Mouse (Mus musculus) right cerebral cortex, postnatal 4 days (tissue): ENCODE measurements around the gene Zfp207.
"Not testable (repeated sequence)": the region's sequence is repeated elsewhere in the genome, so short reads cannot be mapped to it uniquely, and the experiment has no call there.

Experiments used
- DNase-seq: peaks from one replicate; pipeline ENCODE4 v3.0.0-alpha.2; 2022

Gene Zfp207

GRCm38 (mm10) chr11:80383019-80383625 lies at the start of gene Zfp207:
Gene Zfp207 (plus strand): TSS chr11:80383279.
- peak; percentile 97 for DNase-seq

GRCm38 (mm10) chr11:80335609-80336350 lies 47.3 kb upstream of the Zfp207 start:
- DNase-seq, result no peak

- no peak for DNase-seq
Observed at GRCm38 (mm10) chr11:80336351-80336730, 46.7 kb upstream of the Zfp207 start.

- no peak for DNase-seq
Observed at GRCm38 (mm10) chr11:80342482-80342881, 40.6 kb upstream of the Zfp207 start.

- peak; percentile 97 for DNase-seq
Observed at GRCm38 (mm10) chr11:80351832-80352430, 31.1 kb upstream of the Zfp207 start.

GRCm38 (mm10) chr11:80354832-80355231 lies 28.2 kb upstream of the Zfp207 start:
- peak; percentile 9 for DNase-seq

GRCm38 (mm10) chr11:80368949-80369348 lies 14.1 kb upstream of the Zfp207 start:
- DNase-seq, result no peak

- DNase-seq, result no peak
Observed at GRCm38 (mm10) chr11:80376651-80377050, 6.4 kb upstream of the Zfp207 start.

GRCm38 (mm10) chr11:80377712-80378451 lies 5.2 kb upstream of the Zfp207 start, which contains the start of gene 5730455P16Rik:
Gene 5730455P16Rik (minus strand): TSS chr11:80378034.
- DNase-seq, result peak; percentile 88

GRCm38 (mm10) chr11:80378452-80379068 lies 4.5 kb upstream of the Zfp207 start:
- not testable (repeated sequence) for DNase-seq

- not testable (repeated sequence) for DNase-seq
Observed at GRCm38 (mm10) chr11:80379184-80379583, 3.9 kb upstream of the Zfp207 start.

GRCm38 (mm10) chr11:80382626-80383018 lies 457 bp upstream of the Zfp207 start:
- peak; percentile 13 for DNase-seq

- DNase-seq, result no peak
Observed at GRCm38 (mm10) chr11:80383626-80384046, 557 bp downstream of the Zfp207 start.

GRCm38 (mm10) chr11:80384461-80384860 lies 1.4 kb downstream of the Zfp207 start:
- no peak for DNase-seq

- no peak for DNase-seq
Observed at GRCm38 (mm10) chr11:80385055-80385454, 2.0 kb downstream of the Zfp207 start.

- no peak for DNase-seq
Observed at GRCm38 (mm10) chr11:80386790-80387189, 3.7 kb downstream of the Zfp207 start.

- DNase-seq, result no peak
Observed at GRCm38 (mm10) chr11:80389885-80390284, 6.8 kb downstream of the Zfp207 start.

- no peak for DNase-seq
Observed at GRCm38 (mm10) chr11:80391407-80392120, 8.5 kb downstream of the Zfp207 start.

GRCm38 (mm10) chr11:80395930-80396329 lies 12.9 kb downstream of the Zfp207 start:
- DNase-seq, result no peak

- no peak for DNase-seq
Observed at GRCm38 (mm10) chr11:80396617-80397016, 13.5 kb downstream of the Zfp207 start.

GRCm38 (mm10) chr11:80407878-80408277 lies 24.8 kb downstream of the Zfp207 start:
- DNase-seq, result not testable (repeated sequence)

- no peak for DNase-seq
Observed at GRCm38 (mm10) chr11:80410377-80410776, 27.3 kb downstream of the Zfp207 start.
